Mouse (Mus musculus): ENCODE data around the gene Zfp804b. TPM values are rescaled to one million over a fixed set of nuclear protein-coding genes. Genes with fewer than 3 reads are reported as not detected.

The Zfp804b gene
- under 1 TPM in 1 of 2 experiments, not detected in 1; 0.10 TPM for polyA plus RNA-seq (2017; shearing (Covaris generic))

GRCm38 (mm10) chr5:7344145-7345010 is at the start of gene Zfp804b:
Zfp804b (minus strand) TSS chr5:7344756.

GRCm38 (mm10) chr5:7303819-7304218 is 40.7 kb downstream of the Zfp804b start, which contains the start of gene Tex47:
Tex47 (plus strand) TSS chr5:7304119.

Other genes with a start within 250 kb of the Zfp804b start
- not detected for gene Tex47, start 40.6 kb downstream of the Zfp804b start, polyA plus RNA-seq (2017; shearing (Covaris generic))